Mouse (Mus musculus) bone marrow macrophage, adult 2 months (primary cell): ENCODE results near the gene Wdfy3.

ENCODE experiments used
- CTCF ChIP-seq: IDR thresholded peaks from 2 replicates; pipeline ENCODE4 v1.5.1; 2012; ENCODE audit warnings: low read depth, mild to moderate bottlenecking, low read length, moderate library complexity
- POLR2A ChIP-seq: IDR thresholded peaks from 2 replicates; pipeline ENCODE4 v1.6.1; 2012; ENCODE audit warnings: mild to moderate bottlenecking, low read depth, low read length, borderline replicate concordance

DNA sequence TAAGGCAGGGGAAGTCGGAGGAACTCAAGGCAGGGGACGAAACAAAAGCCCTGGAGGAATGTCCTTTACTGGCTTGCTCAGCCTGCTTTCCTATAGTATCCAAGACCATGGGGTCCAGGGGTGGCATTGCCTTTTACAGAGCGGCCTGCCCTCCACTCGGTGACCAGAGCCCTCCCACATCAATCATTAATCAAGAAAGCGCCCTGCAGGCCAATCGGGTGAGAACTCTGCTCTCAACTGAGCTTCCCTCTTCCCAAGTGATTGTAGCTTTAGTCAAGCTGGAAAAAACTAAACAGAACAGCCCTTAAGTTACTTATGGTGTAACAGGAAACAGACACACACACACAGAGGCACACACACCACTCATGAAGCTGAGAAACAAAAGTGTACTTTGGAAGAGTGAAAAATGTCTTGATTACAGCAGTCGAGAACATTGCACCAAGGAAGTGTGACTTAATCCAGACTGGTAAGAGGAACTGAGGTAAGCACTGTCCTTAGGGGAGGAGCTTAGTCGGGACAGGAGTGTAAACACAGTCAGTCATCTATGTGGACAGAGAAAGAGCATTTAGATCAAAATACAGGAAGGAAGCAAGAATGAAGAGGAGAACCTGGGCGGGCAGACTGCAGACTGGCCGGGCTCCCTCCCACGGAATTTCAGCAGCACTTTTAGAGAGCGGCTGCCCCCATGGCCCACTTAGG, 101.4 kb downstream of the Wdfy3 start:
- TF ChIP-seq CTCF (no peak), POLR2A (no peak)
